Mouse (Mus musculus) cerebellum, postnatal 25 days (tissue): Measurements from ENCODE around the gene Ncoa6.
"Not testable (repeated sequence)": the region's sequence is repeated elsewhere in the genome, so short reads cannot be mapped to it uniquely, and the experiment has no call there.

Experiments used
- DNase-seq, 2 experiments: peaks; one replicate each; pipeline ENCODE4 v3.0.0; 2021; ENCODE audit warnings: mixed read lengths in 2 of 2

Ncoa6 gene

DNA sequence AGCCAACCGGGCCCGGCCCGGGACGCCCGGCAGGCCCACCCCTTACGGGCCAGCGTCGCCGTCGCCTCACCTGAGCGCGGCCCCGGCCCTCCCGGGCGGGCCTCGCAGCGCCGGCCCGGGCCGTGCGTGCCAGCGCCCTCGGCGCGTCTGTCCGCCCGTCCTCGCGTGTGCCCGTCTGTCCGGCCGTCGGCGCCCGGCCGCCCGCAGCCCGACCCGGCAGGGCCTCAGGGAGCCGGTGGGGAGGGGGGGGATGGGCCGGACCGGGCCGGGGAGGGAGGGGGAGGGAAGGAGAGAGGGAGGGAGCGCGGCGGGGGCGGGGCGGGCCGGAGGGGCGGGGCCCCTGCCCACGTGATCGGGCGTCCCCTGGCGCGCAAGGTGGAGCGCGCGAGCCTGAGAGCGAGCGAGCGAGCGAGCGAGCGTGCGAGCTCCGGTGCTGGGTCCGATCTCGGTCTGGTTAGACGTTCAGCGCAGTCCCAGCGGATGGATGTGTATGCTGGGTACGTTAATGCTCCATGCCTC lies at the start of gene Ncoa6:
Ncoa6 (minus strand) TSS at position 325 of the 519 bp plus-strand sequence.
- DNase-seq, result peak; percentile 82 to 92

DNA sequence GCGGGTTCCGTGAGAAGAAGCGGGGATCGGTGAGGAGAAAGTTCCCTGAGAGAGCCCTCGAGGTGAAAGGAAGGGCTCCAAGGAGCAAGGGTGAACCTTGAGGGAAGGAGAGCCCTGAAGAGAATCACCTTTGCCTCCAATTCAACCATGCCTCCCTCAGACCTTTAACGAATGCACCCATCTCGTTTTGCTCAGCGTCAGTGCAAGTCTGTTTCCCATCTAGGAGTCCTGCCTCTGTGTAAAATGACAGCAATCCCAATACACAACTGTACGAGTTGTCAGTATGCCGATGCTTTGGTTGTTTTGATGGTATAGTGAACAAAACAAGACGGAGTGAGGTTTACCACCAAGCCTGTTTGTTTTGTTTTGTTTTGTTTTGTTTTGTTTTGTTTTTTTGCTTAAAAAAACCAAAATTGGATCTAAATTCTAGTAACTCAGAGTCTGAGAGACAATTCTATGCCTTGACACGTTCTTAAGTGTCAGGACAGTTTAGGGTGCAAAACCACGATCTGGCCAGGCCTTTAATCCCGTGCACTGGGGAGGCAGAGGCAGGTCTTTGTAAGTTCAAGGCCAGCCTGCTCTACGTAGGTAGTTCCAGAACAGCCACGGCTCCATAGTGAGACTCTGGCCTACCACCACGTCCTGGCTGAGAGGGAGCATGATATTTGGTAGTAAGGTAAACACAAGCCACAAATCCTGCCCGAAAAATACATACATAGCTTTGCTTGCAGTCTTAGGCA lies 45.0 kb upstream of the Ncoa6 start:
- peak in 1 of 2 experiments; percentile 8 for DNase-seq

GRCm38 (mm10) chr2:155517455-155518423 lies 44.0 kb upstream of the Ncoa6 start, which contains the start of the genes Acss2 and Ggt7:
Gene Acss2 (plus strand): TSS chr2:155517948.
Gene Ggt7 (minus strand): TSS chr2:155518237.
- DNase-seq, result peak; percentile 99

- DNase-seq, result peak; percentile 80 to 87
These were observed 42.2 kb upstream of the Ncoa6 start for GRCm38 (mm10) chr2:155515941-155516340.

DNA sequence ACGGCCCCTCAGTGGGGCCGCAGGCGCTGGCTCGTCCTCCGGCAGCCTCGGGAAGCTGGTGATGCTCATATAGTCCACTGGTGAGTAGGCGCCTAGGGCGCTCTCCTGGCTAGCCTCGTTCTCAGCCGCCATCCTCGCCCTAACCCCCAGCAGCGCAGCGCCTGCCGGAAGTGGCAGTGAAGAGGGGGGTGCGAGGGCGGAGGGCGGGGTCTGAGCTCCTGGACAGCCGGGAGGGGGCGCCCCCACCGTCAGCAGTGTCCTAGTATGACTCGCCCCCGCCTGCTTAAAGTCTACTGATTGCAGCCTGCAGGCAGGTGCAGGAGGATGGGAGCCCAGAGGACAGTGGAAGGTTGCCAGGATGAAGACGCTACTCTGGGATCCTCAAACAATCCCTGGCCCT lies 41.0 kb upstream of the Ncoa6 start:
- peak; percentile 93 to 96 for DNase-seq

DNA sequence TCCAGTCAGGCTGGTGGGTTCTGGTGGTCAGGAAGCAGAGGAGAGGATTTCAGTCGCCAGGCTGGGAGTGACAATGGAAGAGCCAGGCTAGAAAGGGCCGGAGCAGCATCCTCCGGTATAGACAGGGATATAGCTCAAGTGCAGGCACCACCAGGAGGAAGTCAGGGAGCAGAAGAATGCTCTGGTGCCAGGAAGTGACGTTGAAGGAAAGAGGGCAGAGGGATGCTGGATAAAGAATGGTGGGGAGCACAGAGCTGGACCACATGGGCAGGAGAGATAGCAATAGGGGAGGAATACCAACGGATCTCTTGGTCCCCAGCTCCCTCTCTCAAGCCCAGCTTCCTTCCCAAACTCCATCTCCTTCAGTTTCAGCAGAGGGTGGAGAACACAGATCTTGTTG lies 39.8 kb upstream of the Ncoa6 start:
- DNase-seq, result peak; percentile 48 to 57

DNA sequence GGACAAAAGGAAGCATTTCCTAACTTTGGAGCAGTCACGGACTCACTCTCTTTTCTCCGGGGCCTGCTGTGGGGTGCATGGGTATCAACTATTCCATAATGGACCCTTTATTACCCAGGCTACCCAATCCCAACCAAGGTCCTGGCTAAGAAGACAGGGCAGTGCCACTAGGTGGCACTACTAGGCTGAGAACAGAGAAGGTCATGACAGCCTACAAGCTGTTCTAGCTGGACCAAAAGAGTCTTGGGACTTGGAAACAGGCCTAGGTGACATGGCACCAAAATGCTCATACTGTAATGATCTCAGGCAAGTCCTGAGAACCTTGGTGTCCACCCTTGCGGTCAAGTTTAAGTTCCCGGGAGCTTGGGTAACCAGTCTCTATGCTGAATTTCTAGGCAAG lies 38.8 kb upstream of the Ncoa6 start:
- peak; percentile 79 to 88 for DNase-seq

DNA sequence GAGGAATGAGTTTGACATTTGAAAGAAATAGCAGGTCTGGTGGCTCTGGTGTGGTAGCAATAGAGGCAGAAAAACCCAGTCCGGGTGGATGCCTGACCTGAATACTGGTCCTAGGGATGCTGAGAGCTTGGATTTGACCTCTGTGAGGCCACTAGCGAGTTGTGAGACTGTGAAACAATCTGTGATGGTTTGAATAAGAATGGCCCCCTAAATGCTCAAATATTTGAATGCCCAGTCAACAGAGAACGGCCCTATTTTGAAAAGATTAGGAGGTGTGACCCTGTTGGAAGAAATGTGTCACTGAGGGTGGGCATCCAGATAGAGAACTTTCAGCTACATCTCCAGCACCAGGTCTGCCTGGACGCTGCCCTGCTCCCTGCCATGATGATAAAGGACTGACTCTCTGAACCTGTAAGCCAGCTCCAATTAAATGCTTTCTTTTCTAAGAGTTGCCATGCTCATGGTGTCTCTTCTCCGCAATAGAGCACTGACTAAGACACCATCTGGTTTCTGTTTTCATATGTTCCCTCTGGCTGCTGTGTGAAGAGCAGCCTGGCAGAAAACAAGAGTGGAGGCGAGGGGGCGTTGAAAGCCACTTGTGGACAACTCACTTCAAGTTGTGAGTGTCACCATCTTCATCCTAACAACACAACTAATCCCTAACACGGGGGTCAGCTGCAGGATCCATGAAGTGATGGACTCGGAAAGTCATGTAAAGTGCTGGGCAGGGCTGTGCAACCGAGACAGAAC lies 34.2 kb upstream of the Ncoa6 start:
- DNase-seq, result no peak

DNA sequence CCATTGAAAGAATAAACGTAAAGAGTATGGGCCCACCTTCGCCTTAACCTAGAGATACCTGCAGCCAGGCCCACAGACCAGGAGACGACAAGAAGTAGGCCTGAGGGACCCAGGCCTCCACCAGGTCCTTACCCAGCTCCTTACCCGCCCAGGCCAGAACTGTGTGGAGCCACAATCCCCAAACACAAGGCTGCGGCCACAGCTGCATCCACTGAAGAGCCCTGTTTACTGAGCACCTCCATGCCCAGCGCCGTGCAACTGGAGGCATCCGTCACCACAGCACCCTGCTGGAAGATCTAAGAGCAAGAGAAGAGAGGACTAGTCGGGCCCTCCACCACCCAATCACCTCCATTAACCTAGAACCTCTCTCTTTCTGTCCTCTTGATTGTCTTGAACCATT lies 32.1 kb upstream of the Ncoa6 start:
- DNase-seq, result no peak

DNA sequence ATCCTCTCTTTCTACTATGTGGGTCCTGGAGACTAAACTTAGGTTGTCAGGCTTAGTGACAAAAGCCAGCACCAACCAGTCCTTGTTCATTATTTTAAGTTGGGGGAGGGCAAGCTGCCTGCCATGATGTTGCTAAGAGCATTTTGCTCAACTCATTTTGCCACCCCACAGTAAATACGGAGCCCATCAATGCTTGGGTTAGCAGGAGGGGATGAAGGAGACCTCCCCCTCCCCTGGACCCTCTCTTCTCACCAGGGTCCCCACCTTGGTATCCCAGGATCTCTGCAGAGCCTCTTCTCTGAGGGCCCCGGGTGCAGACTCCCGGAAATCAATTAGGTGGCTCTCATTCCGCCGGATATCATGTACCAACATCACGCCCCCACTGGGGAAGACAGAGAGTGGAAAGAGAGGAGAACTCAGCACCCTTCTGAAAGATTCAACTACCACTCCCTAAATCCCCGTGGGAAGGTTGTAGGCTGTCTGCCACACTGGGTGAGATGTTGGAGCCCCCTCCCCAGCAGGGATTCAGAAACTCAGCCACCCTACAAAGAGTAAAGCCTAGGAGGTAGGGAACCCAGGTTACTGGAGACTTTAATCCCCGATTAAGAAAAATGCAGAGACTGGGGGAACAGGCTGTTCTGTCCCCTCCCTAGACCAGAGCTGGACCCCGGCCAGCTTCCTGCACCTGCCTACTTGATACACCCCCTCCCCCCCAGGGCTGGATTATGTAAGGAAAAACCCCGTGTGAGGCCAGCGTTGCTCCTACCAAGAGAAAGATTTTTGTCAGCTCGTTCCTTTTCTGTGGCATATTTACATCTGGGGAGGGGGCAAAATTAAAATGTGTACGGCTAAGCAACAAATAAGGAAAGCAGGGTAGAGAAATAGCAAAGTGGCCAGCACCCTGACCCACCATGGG lies 31.0 kb upstream of the Ncoa6 start:
- DNase-seq, result peak in 1 of 2 experiments; percentile 69

- DNase-seq, result no peak
These were observed 28.9 kb upstream of the Ncoa6 start for GRCm38 (mm10) chr2:155502596-155502995.

DNA sequence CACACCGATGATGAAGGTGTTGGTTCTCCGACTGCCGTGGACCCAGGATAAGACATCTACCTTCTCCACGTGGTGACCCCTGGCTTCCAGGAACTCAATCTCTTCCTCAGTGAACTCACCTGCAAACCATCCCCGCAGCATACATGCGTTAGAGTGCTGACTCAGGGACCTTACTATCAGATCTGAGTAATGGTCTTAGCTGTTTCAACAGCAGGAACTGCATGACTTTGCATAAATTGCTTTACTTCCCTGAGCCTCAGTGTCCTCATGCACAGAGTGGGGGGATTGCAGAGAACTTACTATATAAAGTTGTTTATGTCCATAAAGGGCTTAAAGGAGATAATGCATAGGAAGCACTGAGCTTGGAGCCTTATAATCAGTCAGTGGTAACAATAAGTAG lies 17.3 kb upstream of the Ncoa6 start:
- no peak for DNase-seq

DNA sequence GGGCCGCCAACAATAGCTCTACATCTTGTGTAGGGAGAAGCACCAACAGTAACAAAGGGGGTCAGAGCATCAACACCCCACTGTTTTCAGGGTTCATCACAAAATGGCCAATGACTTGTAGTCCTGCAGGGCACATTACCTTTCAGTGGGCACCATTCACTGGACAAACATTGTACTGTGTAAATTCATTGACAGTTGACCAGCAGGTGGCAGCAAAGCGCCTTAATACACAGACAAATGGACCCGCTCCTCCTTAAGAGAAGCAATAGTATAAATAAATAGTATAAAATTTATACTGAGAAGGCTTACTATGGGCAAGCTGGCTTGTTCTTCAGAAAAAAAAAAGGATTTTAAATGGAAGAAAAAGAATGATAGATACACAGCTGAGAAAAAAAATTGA lies 8.3 kb upstream of the Ncoa6 start:
- peak; percentile 51 to 77 for DNase-seq

DNA sequence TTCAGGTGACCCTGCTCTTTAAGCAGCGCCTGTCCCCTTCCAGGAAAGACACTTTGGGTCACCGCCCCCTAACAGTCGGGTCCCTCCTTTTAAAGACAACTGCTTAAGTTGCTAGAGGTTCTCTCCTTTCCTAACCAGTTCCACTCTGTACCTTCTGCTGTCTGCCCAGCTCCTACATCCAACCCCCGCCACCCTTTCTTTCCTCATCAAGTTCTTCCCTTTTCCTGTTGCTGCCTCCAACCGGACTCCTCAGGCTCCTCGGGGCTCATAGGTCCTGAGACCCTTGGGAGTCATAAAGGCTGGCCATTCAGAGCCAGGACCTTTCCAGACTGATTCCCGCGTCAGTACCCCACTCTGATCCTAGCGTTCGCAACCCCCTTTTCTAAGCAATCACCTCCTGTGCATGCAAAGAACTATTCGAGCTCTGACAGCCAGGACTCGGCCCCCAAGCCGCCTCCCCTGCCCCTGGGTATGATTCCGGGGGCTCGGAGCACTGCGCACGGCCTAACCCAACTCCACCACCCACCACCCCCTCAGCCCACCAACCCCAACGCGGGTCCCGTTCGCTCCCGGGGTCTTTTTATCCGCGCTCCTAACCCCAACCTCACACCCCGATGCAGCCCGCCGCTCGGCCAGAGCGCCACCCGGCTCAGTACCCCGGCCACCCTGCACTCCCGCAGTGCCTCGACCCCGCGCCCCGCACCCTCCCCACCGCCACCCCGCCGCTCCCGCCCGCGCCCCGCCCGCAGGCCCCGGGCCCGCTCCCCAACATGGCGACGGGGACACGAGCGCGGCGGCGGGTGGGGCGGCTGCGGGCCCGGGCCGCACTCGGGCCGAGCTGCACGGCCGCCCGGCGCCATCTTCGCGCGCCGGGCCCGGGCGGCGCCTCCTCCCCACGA lies 774 bp downstream of the Ncoa6 start:
- DNase-seq, result peak; percentile 54 to 75

- DNase-seq, result no peak
These were observed 6.8 kb downstream of the Ncoa6 start for GRCm38 (mm10) chr2:155466861-155467260.

DNA sequence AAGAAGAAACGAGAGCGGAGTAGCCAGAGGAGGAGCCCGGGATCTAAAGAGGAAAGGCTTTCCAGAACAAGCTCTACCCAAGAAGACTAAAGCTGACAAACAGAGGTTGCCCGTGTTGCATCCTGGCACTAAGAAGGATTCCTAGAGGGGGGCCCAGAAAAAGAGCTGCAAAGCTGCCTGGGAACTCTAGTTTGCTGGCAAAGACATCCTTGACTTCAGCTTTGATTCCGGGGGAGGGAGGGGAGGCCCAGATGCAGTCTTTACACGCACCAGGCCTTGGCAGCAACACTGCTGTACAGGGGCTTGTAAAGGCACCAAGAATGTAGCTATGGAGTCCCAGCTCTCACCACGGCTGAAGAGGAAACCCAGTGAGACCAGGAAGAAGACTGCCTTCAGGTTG lies 20.1 kb downstream of the Ncoa6 start:
- DNase-seq, result peak in 1 of 2 experiments; percentile 23

DNA sequence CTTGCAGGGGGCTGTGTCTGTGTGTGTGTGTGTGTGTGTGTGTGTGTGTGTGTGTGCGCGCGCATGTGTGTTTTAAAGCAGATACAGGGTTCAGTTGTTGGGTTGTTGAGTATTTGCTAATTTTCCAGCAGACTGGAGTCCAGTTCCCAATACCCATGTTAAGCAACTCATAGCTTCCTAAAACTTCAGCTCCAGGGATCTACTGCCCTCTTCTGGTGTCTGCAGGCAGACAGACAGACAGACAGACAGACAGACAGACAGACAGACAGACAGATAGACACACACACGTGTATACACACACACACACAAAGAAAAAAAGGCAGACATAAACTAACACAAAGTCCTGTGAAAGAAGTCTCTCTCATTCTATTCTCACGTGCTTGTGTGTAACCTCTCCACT lies 22.4 kb downstream of the Ncoa6 start:
- DNase-seq, result no peak

GRCm38 (mm10) chr2:155447906-155448305 lies 25.8 kb downstream of the Ncoa6 start:
- not testable (repeated sequence) for DNase-seq

GRCm38 (mm10) chr2:155443446-155443845 lies 30.2 kb downstream of the Ncoa6 start:
- no peak for DNase-seq

- DNase-seq, result no peak
These were observed 30.8 kb downstream of the Ncoa6 start for GRCm38 (mm10) chr2:155442916-155443315.
